Mouse (Mus musculus) bone marrow macrophage, adult 2 months (primary cell): ENCODE measurements at regions not wholly inside any gene's neighbourhood (a gene's known extent, or its start where the extent isn't known, plus 50 kb on each side); places are given as distances from the start of the nearest gene placed in this dataset.

Experiments
- CTCF ChIP-seq: IDR thresholded peaks from 2 replicates; pipeline ENCODE4 v1.5.1; 2012; ENCODE audit warnings: low read depth, mild to moderate bottlenecking, low read length, moderate library complexity
- POLR2A ChIP-seq: IDR thresholded peaks from 2 replicates; pipeline ENCODE4 v1.6.1; 2012; ENCODE audit warnings: mild to moderate bottlenecking, low read depth, low read length, borderline replicate concordance

- TF ChIP-seq CTCF (no peak), POLR2A (no peak)
Measured at GRCm38 (mm10) chr8:116268685-116269084, 236.1 kb upstream of the Dynlrb2 start.
